Mouse (Mus musculus): ENCODE data around the gene Plekha8. TPM values are rescaled to one million over a fixed set of nuclear protein-coding genes. Genes with fewer than 3 reads are reported as not detected.

Plekha8 gene
- polyA plus RNA-seq, 1 experiment from 2014 or later = 16.8 TPM

- ATAC-seq (ENCODE audit: low FRiP score) = peak; percentile 78
- Histone ChIP-seq H3K9ac (ENCODE audit: low read depth, low read length) (peak overlapping the region; percentile 48), H3K4me2 (replicated peaks; ENCODE audit: low read depth, low read length) (peak overlapping the region; percentile 56), H3K9me3 (ENCODE audit: control insufficient read depth, low read length) (no peaks in the 10 kb centered on the region), H3K27me3 (ENCODE audit: control insufficient read depth, insufficient read depth, low read length) (no peaks in the 10 kb centered on the region), H3K27ac (ENCODE audit: low read depth, low read length) (peak overlapping the region; percentile 5; the same call in 1 of the 2 replicates), H3K4me3 (ENCODE audit: low read depth, low read length) (peak overlapping the region; percentile 41), H3K4me1 (replicated peaks; ENCODE audit: control insufficient read depth, insufficient read depth, low read length) (0 out of 2 replicates have a peak, but pooled peaks cover 5% of the 10 kb centered on the region), H3K36me3 (ENCODE audit: control insufficient read depth, insufficient read depth, low read length) (no peaks in the 10 kb centered on the region)
- DNase-seq (ENCODE audit: low spot score) = peak; percentile 87
- WGBS = under 1% methylated on average over 20 of the region's 20 CpGs
These were observed 1.9 kb upstream of the Plekha8 start for GRCm38 (mm10) chr6:54592938-54593535.

- Histone ChIP-seq H3K27ac (ENCODE audit: low read depth, low read length) (no peak overlapping the region), H3K4me2 (replicated peaks; ENCODE audit: low read depth, low read length) (no peak overlapping the region), H3K9me3 (ENCODE audit: control insufficient read depth, low read length) (no peaks in the 10 kb centered on the region), H3K27me3 (ENCODE audit: control insufficient read depth, insufficient read depth, low read length) (no peaks in the 10 kb centered on the region), H3K4me3 (ENCODE audit: low read depth, low read length) (peak overlapping the region; percentile 56; the same call in 1 of the 2 replicates), H3K36me3 (ENCODE audit: control insufficient read depth, insufficient read depth, low read length) (no peaks in the 10 kb centered on the region), H3K4me1 (replicated peaks; ENCODE audit: control insufficient read depth, insufficient read depth, low read length) (0 out of 2 replicates have a peak, but pooled peaks cover 5% of the 10 kb centered on the region), H3K9ac (ENCODE audit: low read depth, low read length) (no peak overlapping the region)
- ATAC-seq (ENCODE audit: low FRiP score) (no peak), DNase-seq (ENCODE audit: low spot score) (no peak)
- 61% methylated on average over 8 of the region's 8 CpGs for WGBS
These were observed 994 bp upstream of the Plekha8 start for GRCm38 (mm10) chr6:54593766-54594468.

- Histone ChIP-seq H3K4me3 (ENCODE audit: low read depth, low read length) (peak overlapping the region; percentile 56), H3K4me2 (replicated peaks; ENCODE audit: low read depth, low read length) (peak overlapping the region; percentile 51), H3K9ac (ENCODE audit: low read depth, low read length) (peak overlapping the region; percentile 79), H3K27me3 (ENCODE audit: control insufficient read depth, insufficient read depth, low read length) (no peaks in the 10 kb centered on the region), H3K9me3 (ENCODE audit: control insufficient read depth, low read length) (no peaks in the 10 kb centered on the region), H3K36me3 (ENCODE audit: control insufficient read depth, insufficient read depth, low read length) (no peaks in the 10 kb centered on the region), H3K4me1 (replicated peaks; ENCODE audit: control insufficient read depth, insufficient read depth, low read length) (0 out of 2 replicates have a peak, but pooled peaks cover 5% of the 10 kb centered on the region), H3K27ac (ENCODE audit: low read depth, low read length) (peak overlapping the region; percentile 43; the same call in 1 of the 2 replicates)
- ATAC-seq (ENCODE audit: low FRiP score) (no peak), DNase-seq (ENCODE audit: low spot score) (peak; percentile 52)
- under 1% methylated on average over 47 of the region's 48 CpGs for WGBS
These were observed 493 bp downstream of the Plekha8 start for GRCm38 (mm10) chr6:54595330-54595878.

- Histone ChIP-seq H3K27me3 (ENCODE audit: control insufficient read depth, insufficient read depth, low read length) (no peaks in the 10 kb centered on the region), H3K36me3 (ENCODE audit: control insufficient read depth, insufficient read depth, low read length) (no peaks in the 10 kb centered on the region), H3K27ac (ENCODE audit: low read depth, low read length) (no peak within 1 kb of the TSS), H3K9me3 (ENCODE audit: control insufficient read depth, low read length) (no peaks in the 10 kb centered on the region), H3K4me2 (replicated peaks; ENCODE audit: low read depth, low read length) (peak within 1 kb of the TSS; percentile 51; the same call in 1 of the 2 replicates), H3K4me1 (replicated peaks; ENCODE audit: control insufficient read depth, insufficient read depth, low read length) (0 out of 2 replicates have a peak, but pooled peaks cover 3% of the 10 kb centered on the region), H3K9ac (ENCODE audit: low read depth, low read length) (no peak within 1 kb of the TSS), H3K4me3 (ENCODE audit: low read depth, low read length) (peak within 1 kb of the TSS; percentile 56)
- DNase-seq (ENCODE audit: low spot score) (no peak), ATAC-seq (ENCODE audit: low FRiP score) (no peak)
- 86% methylated on average over 4 of the region's 4 CpGs for WGBS
These were observed 2.3 kb downstream of the Plekha8 start, which contains the start of gene Fkbp14 for GRCm38 (mm10) chr6:54597208-54597607. TSS of gene Fkbp14 (minus strand) at chr6:54597308.

GRCm38 (mm10) chr6:54597711-54598110 lies 2.8 kb downstream of the Plekha8 start:
- no peak for ATAC-seq (ENCODE audit: low FRiP score)
- no peak for DNase-seq (ENCODE audit: low spot score)

GRCm38 (mm10) chr6:54600681-54601347 lies 5.9 kb downstream of the Plekha8 start:
- 0 out of 2 replicates have a peak, but pooled peaks cover 3% of the 10 kb centered on the region for H3K4me1 ChIP-seq (replicated peaks; ENCODE audit: control insufficient read depth, insufficient read depth, low read length)
- DNase-seq (ENCODE audit: low spot score) = no peak
- no peak overlapping the region for H3K4me3 ChIP-seq (ENCODE audit: low read depth, low read length)
- H3K9ac ChIP-seq (ENCODE audit: low read depth, low read length) = no peak overlapping the region
- no peak overlapping the region for H3K27ac ChIP-seq (ENCODE audit: low read depth, low read length)
- no peaks in the 10 kb centered on the region for H3K27me3 ChIP-seq (ENCODE audit: control insufficient read depth, insufficient read depth, low read length)
- ATAC-seq (ENCODE audit: low FRiP score) = no peak
- no peak overlapping the region for H3K4me2 ChIP-seq (replicated peaks; ENCODE audit: low read depth, low read length)
- WGBS = 84% methylated on average over 5 of the region's 5 CpGs
- H3K36me3 ChIP-seq (ENCODE audit: control insufficient read depth, insufficient read depth, low read length) = no peaks in the 10 kb centered on the region
- no peaks in the 10 kb centered on the region for H3K9me3 ChIP-seq (ENCODE audit: control insufficient read depth, low read length)

More at GRCm38 (mm10) chr6:54597711-54598110, 2.8 kb downstream of the Plekha8 start:
- Histone ChIP-seq H3K9me3 (ENCODE audit: control insufficient read depth, low read length) (no peaks in the 10 kb centered on the region), H3K4me1 (replicated peaks; ENCODE audit: control insufficient read depth, insufficient read depth, low read length) (0 out of 2 replicates have a peak, but pooled peaks cover 3% of the 10 kb centered on the region), H3K9ac (ENCODE audit: low read depth, low read length) (no peak overlapping the region), H3K27ac (ENCODE audit: low read depth, low read length) (no peak overlapping the region), H3K36me3 (ENCODE audit: control insufficient read depth, insufficient read depth, low read length) (no peaks in the 10 kb centered on the region), H3K4me2 (replicated peaks; ENCODE audit: low read depth, low read length) (no peak overlapping the region), H3K4me3 (ENCODE audit: low read depth, low read length) (no peak overlapping the region), H3K27me3 (ENCODE audit: control insufficient read depth, insufficient read depth, low read length) (no peaks in the 10 kb centered on the region)
- WGBS = 90% methylated on average over 3 of the region's 3 CpGs

- no peak overlapping the region for H3K27ac ChIP-seq (ENCODE audit: low read depth, low read length)
- H3K4me1 ChIP-seq (replicated peaks; ENCODE audit: control insufficient read depth, insufficient read depth, low read length) = no peaks in the 10 kb centered on the region
- ATAC-seq (ENCODE audit: low FRiP score) (no peak), DNase-seq (ENCODE audit: low spot score) (no peak)
- no peak overlapping the region for H3K4me2 ChIP-seq (replicated peaks; ENCODE audit: low read depth, low read length)
- no peaks in the 10 kb centered on the region for H3K9me3 ChIP-seq (ENCODE audit: control insufficient read depth, low read length)
- no peaks in the 10 kb centered on the region for H3K36me3 ChIP-seq (ENCODE audit: control insufficient read depth, insufficient read depth, low read length)
- H3K4me3 ChIP-seq (ENCODE audit: low read depth, low read length) = no peak overlapping the region
- H3K27me3 ChIP-seq (ENCODE audit: control insufficient read depth, insufficient read depth, low read length) = no peaks in the 10 kb centered on the region
- 92% methylated on average over 2 of the region's 2 CpGs for WGBS
- no peak overlapping the region for H3K9ac ChIP-seq (ENCODE audit: low read depth, low read length)
These were observed 8.0 kb downstream of the Plekha8 start for GRCm38 (mm10) chr6:54602891-54603290.

- DNase-seq (ENCODE audit: low spot score) = no peak
- H3K36me3 ChIP-seq (ENCODE audit: control insufficient read depth, insufficient read depth, low read length) = no peaks in the 10 kb centered on the region
- no peak overlapping the region for H3K27ac ChIP-seq (ENCODE audit: low read depth, low read length)
- no peaks in the 10 kb centered on the region for H3K27me3 ChIP-seq (ENCODE audit: control insufficient read depth, insufficient read depth, low read length)
- no peaks in the 10 kb centered on the region for H3K9me3 ChIP-seq (ENCODE audit: control insufficient read depth, low read length)
- no peak for ATAC-seq (ENCODE audit: low FRiP score)
- no peak overlapping the region for H3K4me2 ChIP-seq (replicated peaks; ENCODE audit: low read depth, low read length)
- no peak overlapping the region for H3K4me3 ChIP-seq (ENCODE audit: low read depth, low read length)
- H3K9ac ChIP-seq (ENCODE audit: low read depth, low read length) = no peak overlapping the region
- 97% methylated on average over 1 of the region's 1 CpGs for WGBS
- H3K4me1 ChIP-seq (replicated peaks; ENCODE audit: control insufficient read depth, insufficient read depth, low read length) = no peaks in the 10 kb centered on the region
These were observed 9.2 kb downstream of the Plekha8 start for GRCm38 (mm10) chr6:54604001-54604715.

Data from hindbrain, embryonic 11.5 days (tissue).